Mouse (Mus musculus) liver, embryonic 11.5 days (tissue): ENCODE measurements around the gene Orai1. TPM values are rescaled to one million over a fixed set of nuclear protein-coding genes. Genes with fewer than 3 reads are reported as not detected.

Experiments used
- ATAC-seq: fragments of 200-750 bp; cut with Nextera tagmentation; replicated peaks from 2 replicates; pipeline ENCODE4 v1.8.0; 2017; ENCODE audit warnings: moderate number of reproducible peaks, mild to moderate bottlenecking, moderate TSS enrichment, moderate library complexity; ENCODE audit not compliant: low FRiP score
- DNase-seq: peaks from one replicate; pipeline ENCODE4 v3.0.0-alpha.2; 2017; ENCODE audit warnings: low spot score
- H3K27ac ChIP-seq: fragments of 300-500 bp; sonication (generic); 2 replicates; pipeline ENCODE4 v1.5.1; 2014; ENCODE audit warnings: mild to moderate bottlenecking, low read depth, low read length, control low read depth
- H3K27me3 ChIP-seq: fragments of 300-500 bp; sonication (generic); replicated peaks from 2 replicates; pipeline ENCODE4 v1.6.1; 2014; ENCODE audit warnings: low read length, mixed read lengths; ENCODE audit not compliant: control insufficient read depth, insufficient read depth
- H3K36me3 ChIP-seq: fragments of 300-500 bp; sonication (generic); 2 replicates; pipeline ENCODE4 v1.6.1; 2014; ENCODE audit warnings: mild to moderate bottlenecking, low read length, moderate library complexity, mixed read lengths; ENCODE audit not compliant: control insufficient read depth, insufficient read depth
- H3K4me1 ChIP-seq: fragments of 300-500 bp; sonication (generic); replicated peaks from 2 replicates; pipeline ENCODE4 v1.6.1; 2014; ENCODE audit warnings: low read length, mixed read lengths; ENCODE audit not compliant: control insufficient read depth, insufficient read depth
- H3K4me2 ChIP-seq: fragments of 300-500 bp; sonication (generic); 2 replicates; pipeline ENCODE4 v1.6.1; 2014; ENCODE audit warnings: mild to moderate bottlenecking, control low read depth, moderate library complexity
- H3K4me3 ChIP-seq: fragments of 300-500 bp; sonication (generic); 2 replicates; pipeline ENCODE4 v1.5.1; 2014; ENCODE audit warnings: low read depth, low read length, control low read depth
- H3K9ac ChIP-seq: fragments of 300-500 bp; sonication (generic); 2 replicates; pipeline ENCODE4 v1.6.1; 2014; ENCODE audit warnings: low read depth, low read length, control low read depth
- H3K9me3 ChIP-seq: fragments of 300-500 bp; sonication (generic); 2 replicates; pipeline ENCODE4 v1.6.1; 2016; ENCODE audit warnings: low read length, inconsistent platforms, mixed read lengths; ENCODE audit not compliant: control insufficient read depth
- WGBS: fragments of 180-500 bp; shearing (Covaris S2); extraction: QIAGEN DNeasy Blood & Tissue Kit; methylation state at CpG from one replicate; pipeline ENCODE4 v1.1.7; 2014; 5-methylcytosine and 5-hydroxymethylcytosine counted together
- polyA plus RNA-seq: library from polyadenylated mRNA; unstranded; fragments of >200 nt; fragmentation: Nextera tagmentation; extraction: Ambion mirVana; gene quantifications from 2 replicates; pipeline ENCODE4 v1.2.1, GENCODE M21; 2014

The Orai1 gene
- polyA plus RNA-seq, 1 experiment from 2014 or later = 8.6 TPM

- Histone ChIP-seq H3K36me3 (no peaks in the 10 kb centered on the region), H3K9me3 (no peaks in the 10 kb centered on the region), H3K27me3 (peaks cover 3% of the 10 kb centered on the region), H3K4me3 (no peak overlapping the region), H3K27ac (no peak overlapping the region), H3K4me1 (peaks cover 33% of the 10 kb centered on the region), H3K4me2 (peak overlapping the region; percentile 7; the same call in 1 of the 2 replicates), H3K9ac (no peak overlapping the region)
- DNase-seq (no peak), ATAC-seq (no peak)
- WGBS = 35% methylated on average over 5 of the region's 5 CpGs
These were observed 23.4 kb upstream of the Orai1 start for GRCm38 (mm10) chr5:122991350-122992004.

GRCm38 (mm10) chr5:122993811-122994210 lies 21.1 kb upstream of the Orai1 start:
- no peaks in the 10 kb centered on the region for H3K36me3 ChIP-seq
- H3K4me2 ChIP-seq = peak overlapping the region; percentile 48
- ATAC-seq (no peak), DNase-seq (no peak)
- H3K4me1 ChIP-seq = peaks cover 21% of the 10 kb centered on the region
- no peak overlapping the region for H3K27ac ChIP-seq
- 56% methylated on average over 2 of the region's 2 CpGs for WGBS
- peak overlapping the region; percentile 17; the same call in 1 of the 2 replicates for H3K9ac ChIP-seq
- no peaks in the 10 kb centered on the region for H3K27me3 ChIP-seq
- peak overlapping the region; percentile 18; the same call in 1 of the 2 replicates for H3K4me3 ChIP-seq
- no peaks in the 10 kb centered on the region for H3K9me3 ChIP-seq

- H3K36me3 ChIP-seq = no peaks in the 10 kb centered on the region
- peak; percentile 88 for ATAC-seq
- peak; percentile 82 for DNase-seq
- H3K9me3 ChIP-seq = no peaks in the 10 kb centered on the region
- H3K4me1 ChIP-seq = peaks cover 21% of the 10 kb centered on the region
- H3K27me3 ChIP-seq = no peaks in the 10 kb centered on the region
- H3K4me3 ChIP-seq = peak overlapping the region; percentile 18; the same call in 1 of the 2 replicates
- peak overlapping the region; percentile 17; the same call in 1 of the 2 replicates for H3K9ac ChIP-seq
- peak overlapping the region; percentile 48 for H3K4me2 ChIP-seq
- WGBS = 10% methylated on average over 5 of the region's 5 CpGs
- no peak overlapping the region for H3K27ac ChIP-seq
These were observed 20.5 kb upstream of the Orai1 start for GRCm38 (mm10) chr5:122994303-122994846.

GRCm38 (mm10) chr5:122994910-122995309 lies 20.0 kb upstream of the Orai1 start:
- Histone ChIP-seq H3K4me2 (peak overlapping the region; percentile 13; the same call in 1 of the 2 replicates), H3K36me3 (no peaks in the 10 kb centered on the region), H3K27me3 (no peaks in the 10 kb centered on the region), H3K9ac (no peak overlapping the region), H3K4me3 (no peak overlapping the region), H3K27ac (no peak overlapping the region), H3K9me3 (no peaks in the 10 kb centered on the region), H3K4me1 (peaks cover 16% of the 10 kb centered on the region)
- DNase-seq = no peak
- 7% methylated on average over 1 of the region's 1 CpGs for WGBS
- no peak for ATAC-seq

- no peaks in the 10 kb centered on the region for H3K9me3 ChIP-seq
- ATAC-seq = no peak
- no peak overlapping the region for H3K27ac ChIP-seq
- H3K4me2 ChIP-seq = no peak overlapping the region
- no peak for DNase-seq
- no peak overlapping the region for H3K4me3 ChIP-seq
- WGBS = 80% methylated on average over 18 of the region's 18 CpGs
- no peaks in the 10 kb centered on the region for H3K27me3 ChIP-seq
- H3K36me3 ChIP-seq = no peaks in the 10 kb centered on the region
- H3K4me1 ChIP-seq = 0 out of 2 replicates have a peak, but pooled peaks cover 6% of the 10 kb centered on the region
- no peak overlapping the region for H3K9ac ChIP-seq
These were observed 17.4 kb upstream of the Orai1 start for GRCm38 (mm10) chr5:122997205-122998204.

- no peaks in the 10 kb centered on the region for H3K36me3 ChIP-seq
- ATAC-seq (no peak; the same call in 1 of the 2 replicates), DNase-seq (no peak)
- H3K4me3 ChIP-seq = no peak overlapping the region
- no peaks in the 10 kb centered on the region for H3K9me3 ChIP-seq
- 63% methylated on average over 1 of the region's 1 CpGs for WGBS
- no peak overlapping the region for H3K9ac ChIP-seq
- H3K4me2 ChIP-seq = no peak overlapping the region
- peak overlapping the region; percentile 20; the same call in 1 of the 2 replicates for H3K27ac ChIP-seq
- H3K27me3 ChIP-seq = no peaks in the 10 kb centered on the region
- 0 out of 2 replicates have a peak, but pooled peaks cover 3% of the 10 kb centered on the region for H3K4me1 ChIP-seq
These were observed 14.0 kb upstream of the Orai1 start for GRCm38 (mm10) chr5:123000901-123001300.

- Histone ChIP-seq H3K4me1 (0 out of 2 replicates have a peak, but pooled peaks cover 6% of the 10 kb centered on the region), H3K9ac (no peak overlapping the region), H3K9me3 (no peaks in the 10 kb centered on the region), H3K27ac (no peak overlapping the region), H3K36me3 (no peaks in the 10 kb centered on the region), H3K27me3 (no peaks in the 10 kb centered on the region), H3K4me2 (no peak overlapping the region), H3K4me3 (no peak overlapping the region)
- no peak for ATAC-seq
- 65% methylated on average over 19 of the region's 19 CpGs for WGBS
- DNase-seq = no peak
These were observed 8.9 kb upstream of the Orai1 start for GRCm38 (mm10) chr5:123005716-123006592.
